Mouse (Mus musculus): ENCODE data around the gene Vash2.
"Not testable (repeated sequence)": the region's sequence is repeated elsewhere in the genome, so short reads cannot be mapped to it uniquely, and the experiment has no call there.

Vash2 gene

GRCm38 (mm10) chr1:190974191-190974590 is 4.9 kb downstream of the Vash2 start:
- no peak for DNase-seq

- DNase-seq, result no peak
Observed at GRCm38 (mm10) chr1:190972612-190973192, 6.4 kb downstream of the Vash2 start.

GRCm38 (mm10) chr1:190971708-190972610 is 7.1 kb downstream of the Vash2 start:
- no peak for DNase-seq

- no peak for DNase-seq
Observed at GRCm38 (mm10) chr1:190968010-190968409, 11.1 kb downstream of the Vash2 start.

GRCm38 (mm10) chr1:190964992-190965780 is 13.9 kb downstream of the Vash2 start:
- peak; percentile 21 for DNase-seq

- DNase-seq, result no peak
Observed at GRCm38 (mm10) chr1:190962760-190963159, 16.3 kb downstream of the Vash2 start.

- DNase-seq, result no peak
Observed at GRCm38 (mm10) chr1:190958821-190959220, 20.3 kb downstream of the Vash2 start.

- no peak for DNase-seq
Observed at GRCm38 (mm10) chr1:190953009-190953408, 26.1 kb downstream of the Vash2 start.

GRCm38 (mm10) chr1:190951014-190951413 is 28.1 kb downstream of the Vash2 start:
- DNase-seq, result no peak

- peak; percentile 34 for DNase-seq
Observed at GRCm38 (mm10) chr1:190948846-190949245, 30.2 kb downstream of the Vash2 start.

GRCm38 (mm10) chr1:190948439-190948838 is 30.7 kb downstream of the Vash2 start:
- DNase-seq, result peak; percentile 23

GRCm38 (mm10) chr1:190947986-190948385 is 31.1 kb downstream of the Vash2 start:
- DNase-seq, result no peak

- DNase-seq, result peak; percentile 52
Observed at GRCm38 (mm10) chr1:190944109-190944760, 34.9 kb downstream of the Vash2 start.

GRCm38 (mm10) chr1:190939803-190940202 is 39.3 kb downstream of the Vash2 start:
- DNase-seq, result no peak

GRCm38 (mm10) chr1:190930181-190930580 is 48.9 kb downstream of the Vash2 start:
- DNase-seq, result no peak

GRCm38 (mm10) chr1:190929010-190929695 is 49.9 kb downstream of the Vash2 start:
- DNase-seq, result peak; percentile 62

- DNase-seq, result peak; percentile 98
Observed at GRCm38 (mm10) chr1:190928370-190929009, 50.6 kb downstream of the Vash2 start.

GRCm38 (mm10) chr1:190927751-190928369 is 51.2 kb downstream of the Vash2 start:
- no peak for DNase-seq

GRCm38 (mm10) chr1:190927311-190927710 is 51.8 kb downstream of the Vash2 start:
- DNase-seq, result no peak

- DNase-seq, result not testable (repeated sequence)
Observed at GRCm38 (mm10) chr1:190924812-190925211, 54.3 kb downstream of the Vash2 start, which contains the start of gene Angel2. Angel2 (plus strand) TSS chr1:190925112.
